Mouse (Mus musculus) CH12.LX (cell line): ENCODE measurements around the gene Rilp.

Source experiments
- CTCF ChIP-seq, 2 experiments: IDR thresholded peaks in 1 of 2; conservative IDR thresholded peaks in 1 of 2; 2 replicates each; pipeline ENCODE4 v1.5.1; 2011 to 2012; ENCODE audit warnings: low read depth in 2 of 2, low read length in 2 of 2, improper control_type of control experiment in 1 of 2, inconsistent platforms in 1 of 2, mild to moderate bottlenecking in 1 of 2, moderate library complexity in 1 of 2
- E2F4 ChIP-seq: IDR thresholded peaks from 2 replicates; pipeline ENCODE4 v1.6.1; 2011; ENCODE audit warnings: low read depth, low read length, improper control_type of control experiment; ENCODE audit not compliant: insufficient replicate concordance
- EP300 ChIP-seq: IDR thresholded peaks from 2 replicates; pipeline ENCODE4 v1.6.1; 2011; ENCODE audit warnings: low read length, improper control_type of control experiment
- GABPA ChIP-seq: IDR thresholded peaks from 2 replicates; pipeline ENCODE4 v1.6.1; 2012; ENCODE audit warnings: low read depth, low read length, improper control_type of control experiment, inconsistent platforms; ENCODE audit not compliant: insufficient replicate concordance
- HCFC1 ChIP-seq: IDR thresholded peaks from 2 replicates; pipeline ENCODE4 v1.6.1; 2012; ENCODE audit warnings: low read depth, mild to moderate bottlenecking, inconsistent platforms, low read length, improper control_type of control experiment
- MAFK ChIP-seq: IDR thresholded peaks from 2 replicates; pipeline ENCODE4 v1.6.1; 2011; ENCODE audit warnings: low read length, improper control_type of control experiment; ENCODE audit not compliant: insufficient replicate concordance
- ZKSCAN1 ChIP-seq: IDR thresholded peaks from 2 replicates; pipeline ENCODE4 v1.6.1; 2012; ENCODE audit warnings: low read depth, inconsistent platforms, low read length, improper control_type of control experiment, borderline replicate concordance

GRCm38 (mm10) chr11:75526943-75527342, 17.0 kb downstream of the Rilp start:
- no peak for TF ChIP-seq CTCF (conservative IDR thresholded peaks at IDR 0.05 in 1 of 2, IDR thresholded peaks at IDR 0.05 in 1 of 2; ENCODE audit: low read depth in 2 of 2, low read length in 2 of 2)
- no peak for TF ChIP-seq ZKSCAN1
- TF ChIP-seq MAFK = no peak
- TF ChIP-seq HCFC1 = no peak
- TF ChIP-seq E2F4 = no peak
- TF ChIP-seq EP300 = no peak
- no peak for TF ChIP-seq GABPA
